Comparison of ENCODE assay signal across 9 mouse cellular contexts in the genomic region with DNA sequence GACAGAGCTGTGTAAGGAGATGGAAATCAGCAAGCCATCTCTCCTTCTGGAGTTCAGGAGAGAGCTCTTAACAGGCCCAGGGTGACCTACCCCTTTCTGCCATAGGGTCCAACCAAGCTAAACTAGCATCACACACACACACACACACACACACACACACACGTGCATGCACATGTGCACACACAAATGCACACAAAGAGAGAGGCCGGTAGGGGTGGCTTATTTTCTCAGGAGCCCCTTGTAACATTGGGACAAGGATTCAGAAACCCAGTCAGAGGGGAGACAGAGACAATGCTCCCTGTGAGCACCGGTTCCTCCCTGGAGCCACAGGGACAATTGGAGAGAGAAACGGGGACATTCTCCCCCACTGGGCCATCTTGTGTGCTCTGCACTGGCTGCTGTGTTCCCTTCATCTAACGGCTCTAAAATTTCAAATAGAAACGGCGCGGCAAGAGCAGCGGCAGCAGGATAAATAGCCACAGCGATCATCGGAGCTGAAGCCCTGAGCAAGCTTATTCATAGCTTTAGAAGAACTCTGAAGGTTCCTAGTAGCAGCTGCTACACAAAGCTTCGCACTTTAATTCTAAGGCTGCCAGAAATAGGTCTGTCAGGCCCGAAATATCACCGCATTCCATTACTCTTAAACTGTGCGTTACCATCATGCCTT. TPM values are rescaled to one million over a fixed set of nuclear protein-coding genes. Genes with fewer than 3 reads are reported as not detected.
DNase-seq lines count a peak whose midpoint lies in the region; ATAC-seq and TF ChIP-seq lines count a peak whose summit lies in the region.
"Had no signal": no experiment of that assay in that cellular context is flagged by ENCODE, and none has a peak within 500 bp of the region (broad histone marks: within the 10 kb centered on the region; RNA-seq: fewer than 3 reads in every experiment).

No protein-coding gene starts in this region.

- TF ChIP-seq CTCF in ES-Bruce4 (IDR thresholded peaks at IDR 0.05; ENCODE audit: low read depth, low read length) = no peak
- no peak for TF ChIP-seq CTCF in embryonic fibroblast, embryonic 13.5 days (IDR thresholded peaks at IDR 0.05; ENCODE audit: borderline replicate concordance, insufficient read depth, low read length)

- H3K27ac ChIP-seq in heart, embryonic 11.5 days (ENCODE audit: low read depth, low read length) = peak overlapping the region; percentile 74
- H3K27ac ChIP-seq in ES-Bruce4 (ENCODE audit: insufficient read depth, low read length) = no peak overlapping the region
- peak overlapping the region; percentile 82 for H3K27ac ChIP-seq in embryonic fibroblast, embryonic 13.5 days (ENCODE audit: insufficient read depth, low read length)
- peak overlapping the region; percentile 76 for H3K27ac ChIP-seq in limb, embryonic 14.5 days (replicated peaks; ENCODE audit: low read depth, low read length)
- H3K27ac ChIP-seq: macrophage had no signal

- H3K4me1 ChIP-seq in heart, embryonic 11.5 days (ENCODE audit: control insufficient read depth, insufficient read depth, low read length) = peaks cover 17% of the 10 kb centered on the region
- H3K4me1 ChIP-seq in ES-Bruce4 (ENCODE audit: control insufficient read depth, insufficient read depth, low read length) = peaks cover 5% of the 10 kb centered on the region
- H3K4me1 ChIP-seq in embryonic fibroblast, embryonic 13.5 days (ENCODE audit: control insufficient read depth, insufficient read depth, low read length) = peaks cover 13% of the 10 kb centered on the region
- peaks cover 27% of the 10 kb centered on the region for H3K4me1 ChIP-seq in limb, embryonic 14.5 days (ENCODE audit: control insufficient read depth, insufficient read depth, low read length)

- no peaks in the 10 kb centered on the region; the same call in 1 of the 2 replicates for H3K36me3 ChIP-seq in heart, embryonic 11.5 days (ENCODE audit: control insufficient read depth, insufficient read depth, low read length)
- no peaks in the 10 kb centered on the region for H3K36me3 ChIP-seq in ES-Bruce4 (ENCODE audit: control insufficient read depth, insufficient read depth, low read length, poor library complexity, severe bottlenecking)
- H3K36me3 ChIP-seq in limb, embryonic 14.5 days (ENCODE audit: control insufficient read depth, insufficient read depth, low read length) = no peaks in the 10 kb centered on the region

- no peak for TF ChIP-seq POLR2A in ES-Bruce4 (IDR thresholded peaks at IDR 0.05; ENCODE audit: insufficient read depth, low read length)
- TF ChIP-seq POLR2A in embryonic fibroblast, embryonic 13.5 days (IDR thresholded peaks at IDR 0.05; ENCODE audit: low read depth, low read length) = no peak
- TF ChIP-seq POLR2A in limb, embryonic 14.5 days (IDR thresholded peaks at IDR 0.05; ENCODE audit: borderline replicate concordance, extremely low read depth, insufficient read depth, insufficient read length) = no peak

- 18% methylated on average over 15 of the region's 15 CpGs for WGBS in heart, embryonic 11.5 days (ENCODE audit: insufficient replicate concordance)
- 11% methylated on average over 15 of the region's 15 CpGs for WGBS in limb, embryonic 14.5 days

- no peak for DNase-seq in heart, postnatal 4 days
- no peak for DNase-seq in limb, embryonic 14.5 days (ENCODE audit: low spot score)
- DNase-seq in kidney, adult 11 months = no peak
- no peak for DNase-seq in c-Kit-positive CD71-positive TER-119-positive erythroid progenitor cells, embryonic 14.5 days (ENCODE audit: low spot score)

- H3K4me3 ChIP-seq in heart, embryonic 11.5 days (ENCODE audit: low read depth, low read length) = 0 out of 2 replicates have a peak overlapping the region, but pooled peaks have one; percentile 8
- no peak overlapping the region for H3K4me3 ChIP-seq in ES-Bruce4 (ENCODE audit: low read depth, low read length)
- no peak overlapping the region for H3K4me3 ChIP-seq in embryonic fibroblast, embryonic 13.5 days (ENCODE audit: insufficient read depth, low read length)
- H3K4me3 ChIP-seq in limb, embryonic 14.5 days (replicated peaks; ENCODE audit: low read length) = no peak overlapping the region

- no peak for ATAC-seq in heart, embryonic 11.5 days (replicated peaks; ENCODE audit: insufficient number of reproducible peaks, low FRiP score, low TSS enrichment)
- ATAC-seq in limb, embryonic 14.5 days (ENCODE audit: low FRiP score, low read depth) = peak; percentile 66
- ATAC-seq in erythroblast, adult 5-6 weeks (replicated peaks; ENCODE audit: low FRiP score, poor library complexity, severe bottlenecking) = no peak

- H3K27me3 ChIP-seq in heart, embryonic 11.5 days (ENCODE audit: control insufficient read depth, insufficient read depth, low read length) = no peaks in the 10 kb centered on the region
- no peaks in the 10 kb centered on the region for H3K27me3 ChIP-seq in ES-Bruce4 (ENCODE audit: control insufficient read depth, insufficient read depth, low read length, poor library complexity, severe bottlenecking)
- H3K27me3 ChIP-seq in limb, embryonic 14.5 days (ENCODE audit: control insufficient read depth, insufficient read depth, low read length) = no peaks in the 10 kb centered on the region

- H3K9ac ChIP-seq in heart, embryonic 11.5 days (ENCODE audit: low read depth, low read length) = peak overlapping the region; percentile 66
- H3K9ac ChIP-seq in ES-Bruce4 (ENCODE audit: low read depth, poor library complexity, severe bottlenecking) = peak overlapping the region; percentile 15
- peak overlapping the region; percentile 40; the same call in 1 of the 2 replicates for H3K9ac ChIP-seq in limb, embryonic 14.5 days (ENCODE audit: low read depth, low read length, severe bottlenecking)

- H3K9me3 ChIP-seq in heart, embryonic 11.5 days (replicated peaks; ENCODE audit: control insufficient read depth, low read length) = no peaks in the 10 kb centered on the region
- H3K9me3 ChIP-seq in ES-Bruce4 (replicated peaks; ENCODE audit: control insufficient read depth, insufficient read depth, low read length, poor library complexity, severe bottlenecking) = no peaks in the 10 kb centered on the region
- H3K9me3 ChIP-seq in limb, embryonic 14.5 days (ENCODE audit: control insufficient read depth, low read length) = no peaks in the 10 kb centered on the region

- H3K4me2 ChIP-seq in heart, embryonic 11.5 days = peak overlapping the region; percentile 51
- H3K4me2 ChIP-seq in limb, embryonic 14.5 days (replicated peaks; ENCODE audit: low read depth, low read length, severe bottlenecking) = peak overlapping the region; percentile 22; the same call in 1 of the 2 replicates

- no peak for TF ChIP-seq EP300 in ES-Bruce4 (IDR thresholded peaks at IDR 0.05; ENCODE audit: insufficient read depth, low read depth, low read length)

RNA-seq across cellular contexts. Expression of a gene that starts 21.7 kb away (rescaled TPM):
- 47.3 and 47.6 TPM in 2 replicates for polyA plus RNA-seq in heart, embryonic 11.5 days (2014; fragmentation: Nextera tagmentation; extraction: Ambion mirVana)
- 100 to 1,000 TPM; 132 to 136 TPM for total RNA-seq in heart, postnatal 4 days (2021)
- 60.9 and 62.0 TPM in 2 replicates for polyA plus RNA-seq in ES-Bruce4 (2011; ENCODE audit: insufficient read depth, insufficient read length, low read depth, missing spikeins)
- polyA plus RNA-seq in embryonic fibroblast, embryonic 13.5 days (2011; ENCODE audit: insufficient read length, low read depth, missing spikeins) = 152 and 208 TPM in 2 replicates
- polyA plus RNA-seq in limb, embryonic 14.5 days (2012; rRNA removed) = 230 and 284 TPM in 2 replicates
- 143 and 153 TPM in 2 replicates for polyA plus RNA-seq in limb, embryonic 14.5 days (2014; fragmentation: Nextera tagmentation; extraction: Ambion mirVana)
- 19.6 and 29.3 TPM in 2 replicates for total RNA-seq in erythroblast, adult 5-6 weeks (2015; ENCODE audit: low replicate concordance)
- 16.5 and 20.9 TPM in 2 replicates for total RNA-seq in erythroblast, adult 5-6 weeks (2017; ENCODE audit: low replicate concordance)

RNA-seq across cellular contexts. Expression of a gene that starts 43.7 kb away (rescaled TPM):
- polyA plus RNA-seq in heart, embryonic 11.5 days (2014; fragmentation: Nextera tagmentation; extraction: Ambion mirVana) = 0.13 and 0.34 TPM in 2 replicates
- under 1 TPM; 0.10 to 0.23 TPM for total RNA-seq in heart, postnatal 4 days (2021)
- 0.19 and 0.78 TPM in 2 replicates for polyA plus RNA-seq in ES-Bruce4 (2011; ENCODE audit: insufficient read depth, insufficient read length, low read depth, missing spikeins)
- polyA plus RNA-seq in embryonic fibroblast, embryonic 13.5 days (2011; ENCODE audit: insufficient read length, low read depth, missing spikeins) = 0.57 and 1.5 TPM in 2 replicates
- 0.35 and 0.45 TPM in 2 replicates for polyA plus RNA-seq in limb, embryonic 14.5 days (2012; rRNA removed)
- polyA plus RNA-seq in limb, embryonic 14.5 days (2014; fragmentation: Nextera tagmentation; extraction: Ambion mirVana) = 0.22 and 0.28 TPM in 2 replicates
- total RNA-seq in erythroblast, adult 5-6 weeks (2015; ENCODE audit: low replicate concordance) = not detected in 2 replicates
- total RNA-seq in erythroblast, adult 5-6 weeks (2017; ENCODE audit: low replicate concordance) = not detected in 2 replicates
- polyA plus RNA-seq: macrophage had no signal

RNA-seq across cellular contexts. Expression of a gene that starts 55.7 kb away (rescaled TPM):
- 9.4 and 11.7 TPM in 2 replicates for polyA plus RNA-seq in heart, embryonic 11.5 days (2014; fragmentation: Nextera tagmentation; extraction: Ambion mirVana)
- total RNA-seq in heart, postnatal 4 days (2021) = 1 to 10 TPM; 3.7 to 3.9 TPM
- polyA plus RNA-seq in ES-Bruce4 (2011; ENCODE audit: insufficient read depth, insufficient read length, low read depth, missing spikeins) = 10.2 and 14.3 TPM in 2 replicates
- 4.7 and 5.2 TPM in 2 replicates for polyA plus RNA-seq in embryonic fibroblast, embryonic 13.5 days (2011; ENCODE audit: insufficient read length, low read depth, missing spikeins)
- polyA plus RNA-seq in limb, embryonic 14.5 days (2012; rRNA removed) = 14.6 and 15.6 TPM in 2 replicates
- polyA plus RNA-seq in limb, embryonic 14.5 days (2014; fragmentation: Nextera tagmentation; extraction: Ambion mirVana) = 20.4 and 25.4 TPM in 2 replicates
- 0.38 and 2.3 TPM in 2 replicates for total RNA-seq in erythroblast, adult 5-6 weeks (2015; ENCODE audit: low replicate concordance)
- 0.09 and 0.98 TPM in 2 replicates for total RNA-seq in erythroblast, adult 5-6 weeks (2017; ENCODE audit: low replicate concordance)

Comparison
In these comparisons a context has a peak if more than half of its experiments do, and no peak if none do; other contexts are left out.
1. H3K9ac ChIP-seq: peak in every context shown above with its lines; median percentile 66 in heart, embryonic 11.5 days; 40 in limb, embryonic 14.5 days; 15 in ES-Bruce4.